Mouse (Mus musculus) liver, embryonic 16.5 days (tissue): Measurements from ENCODE around the gene Bcl7c. TPM values are rescaled to one million over a fixed set of nuclear protein-coding genes. Genes with fewer than 3 reads are reported as not detected.

Experiments
- ATAC-seq: fragments of 200-750 bp; cut with Nextera tagmentation; 2 replicates; pipeline ENCODE4 v1.8.0; 2017; ENCODE audit warnings: low read depth, mild to moderate bottlenecking, moderate number of reproducible peaks, moderate library complexity
- H3K27ac ChIP-seq: fragments of 300-500 bp; sonication (generic); 2 replicates; pipeline ENCODE4 v1.5.1; 2014; ENCODE audit warnings: mild to moderate bottlenecking, low read length
- H3K27me3 ChIP-seq: fragments of 300-500 bp; sonication (generic); 2 replicates; pipeline ENCODE4 v1.6.1; 2014; ENCODE audit warnings: low read depth, low read length, mixed read lengths; ENCODE audit not compliant: control insufficient read depth, insufficient read depth
- H3K36me3 ChIP-seq: fragments of 300-500 bp; sonication (generic); 2 replicates; pipeline ENCODE4 v1.6.1; 2014; ENCODE audit warnings: mild to moderate bottlenecking; ENCODE audit not compliant: control insufficient read depth, insufficient read depth
- H3K4me1 ChIP-seq: fragments of 300-500 bp; sonication (generic); 2 replicates; pipeline ENCODE4 v1.6.1; 2014; ENCODE audit warnings: low read depth, low read length, mixed read lengths; ENCODE audit not compliant: control insufficient read depth
- H3K4me2 ChIP-seq: fragments of 300-500 bp; sonication (generic); 2 replicates; pipeline ENCODE4 v1.6.1; 2014; ENCODE audit warnings: low read depth, low read length, mixed read lengths
- H3K4me3 ChIP-seq: fragments of 300-500 bp; sonication (generic); 2 replicates; pipeline ENCODE4 v1.5.1; 2014; ENCODE audit warnings: low read depth, mild to moderate bottlenecking, low read length
- H3K9ac ChIP-seq: fragments of 300-500 bp; sonication (generic); 2 replicates; pipeline ENCODE4 v1.6.1; 2014; ENCODE audit warnings: low read depth, low read length
- H3K9me3 ChIP-seq: fragments of 300-500 bp; sonication (generic); replicated peaks from 2 replicates; pipeline ENCODE4 v1.6.1; 2016; ENCODE audit warnings: low read length; ENCODE audit not compliant: control insufficient read depth
- WGBS: fragments of 180-500 bp; shearing (Covaris S2); extraction: QIAGEN DNeasy Blood & Tissue Kit; methylation state at CpG from one replicate; pipeline ENCODE4 v1.1.7; 2014; ENCODE audit not compliant: insufficient replicate concordance; 5-methylcytosine and 5-hydroxymethylcytosine counted together
- polyA plus RNA-seq: library from polyadenylated mRNA; unstranded; fragments of >200 nt; fragmentation: Nextera tagmentation; extraction: Ambion mirVana; gene quantifications from 2 replicates; pipeline ENCODE4 v1.2.1, GENCODE M21; 2015

Bcl7c gene
- polyA plus RNA-seq, 1 experiment from 2014 or later = 16.8 TPM

DNA sequence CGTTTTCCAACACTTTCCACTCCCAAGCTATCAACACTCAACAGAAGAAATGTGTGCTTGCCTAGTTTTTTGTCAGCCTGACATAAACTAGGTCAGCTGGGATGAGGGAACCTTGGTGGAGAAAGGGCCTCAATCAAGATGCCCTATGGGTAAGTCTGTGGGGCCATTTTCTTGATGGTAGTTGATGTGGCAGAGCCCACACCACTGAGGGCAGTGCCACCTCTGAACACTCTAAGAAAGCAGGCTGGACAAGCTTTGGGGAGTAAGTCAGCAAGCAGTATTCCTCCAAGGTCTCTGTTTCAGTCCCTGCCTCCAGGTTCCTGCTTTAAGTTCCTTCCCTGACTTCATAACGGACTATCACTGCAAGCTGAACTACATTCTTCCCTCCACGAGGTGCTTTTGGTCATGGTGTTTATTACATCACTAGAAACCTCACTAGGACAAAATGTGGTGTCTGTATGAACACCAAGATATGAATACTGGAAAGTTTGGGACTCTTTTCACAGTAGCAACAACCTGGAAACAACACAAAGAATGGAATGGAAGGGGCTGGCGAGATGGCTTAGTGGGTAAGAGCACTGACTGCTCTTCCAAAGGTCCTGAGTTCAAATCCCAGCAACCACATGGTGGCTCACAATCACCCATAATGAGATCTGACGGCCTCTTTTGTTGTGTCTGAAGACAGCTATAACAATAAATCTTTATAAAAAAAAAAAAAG is 687 bp upstream of the Bcl7c start:
- Histone ChIP-seq H3K27me3 (no peaks in the 10 kb centered on the region), H3K4me2 (peak overlapping the region; percentile 93), H3K4me1 (peaks cover 39% of the 10 kb centered on the region), H3K36me3 (no peaks in the 10 kb centered on the region), H3K27ac (peak overlapping the region; percentile 87), H3K9me3 (no peaks in the 10 kb centered on the region), H3K4me3 (peak overlapping the region; percentile 76), H3K9ac (peak overlapping the region; percentile 76)
- WGBS = 57% methylated on average over 5 of the region's 5 CpGs
- no peak for ATAC-seq

DNA sequence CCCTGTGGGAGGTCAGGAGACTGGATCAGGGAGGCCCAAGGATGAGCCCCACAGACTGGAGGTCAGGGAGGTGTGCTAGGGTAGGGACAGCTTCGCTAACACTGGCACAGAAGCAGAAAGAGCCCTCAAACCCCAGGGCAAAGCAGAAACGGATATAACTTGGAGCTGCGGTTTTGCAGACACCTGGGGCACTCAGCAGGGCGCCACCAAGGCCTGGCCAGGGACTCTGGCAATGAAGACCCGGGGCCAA is 851 bp downstream of the Bcl7c start:
- H3K36me3 ChIP-seq = no peaks in the 10 kb centered on the region
- H3K9me3 ChIP-seq = no peaks in the 10 kb centered on the region
- H3K4me2 ChIP-seq = peak overlapping the region; percentile 93
- peaks cover 33% of the 10 kb centered on the region for H3K4me1 ChIP-seq
- ATAC-seq = no peak
- WGBS = 1% methylated on average over 5 of the region's 5 CpGs
- H3K27ac ChIP-seq = peak overlapping the region; percentile 87
- H3K27me3 ChIP-seq = no peaks in the 10 kb centered on the region
- peak overlapping the region; percentile 76 for H3K4me3 ChIP-seq
- peak overlapping the region; percentile 76 for H3K9ac ChIP-seq

DNA sequence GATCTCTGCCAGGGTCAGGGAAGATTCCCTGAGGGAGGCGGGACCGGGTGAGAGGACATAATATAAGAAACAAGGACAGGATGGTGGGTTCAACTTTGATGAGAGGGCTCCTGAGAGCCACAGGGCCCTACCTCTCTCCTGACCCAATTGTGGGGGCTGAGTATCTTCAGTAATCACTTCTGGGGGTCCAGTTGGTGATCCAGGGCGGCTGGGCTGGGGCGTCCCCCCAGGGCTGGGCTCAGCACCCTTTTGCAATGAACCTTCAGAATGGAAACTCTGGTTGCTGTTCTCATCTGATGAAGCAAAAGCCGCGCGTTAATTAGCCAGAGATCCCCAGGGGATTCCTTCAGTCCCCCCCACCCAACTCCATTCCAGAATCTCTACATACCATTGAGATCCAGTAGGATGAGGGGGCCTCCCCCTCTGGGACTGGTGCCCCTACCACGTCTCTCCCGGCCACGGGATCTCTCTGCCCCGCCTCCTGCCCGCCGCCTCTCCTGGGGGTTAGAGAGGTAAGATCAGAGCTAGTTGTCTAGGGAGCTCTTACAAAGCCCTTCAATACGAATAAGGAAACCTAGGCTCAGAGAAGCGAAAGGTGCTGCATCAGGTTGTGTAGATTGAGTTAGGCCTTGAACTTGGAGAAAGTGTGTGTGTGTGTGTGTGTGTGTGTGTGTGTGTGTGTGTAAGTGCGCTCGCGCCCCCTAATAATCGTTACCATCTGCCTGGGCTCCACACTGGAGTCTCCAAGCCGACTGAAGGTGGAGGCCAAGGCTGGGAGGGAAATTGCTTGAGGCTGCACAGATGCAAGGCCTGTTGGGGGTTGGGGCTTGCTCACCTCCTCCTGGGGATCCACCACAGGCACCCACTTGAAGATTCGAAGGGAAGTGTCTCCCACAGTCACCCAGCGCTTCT is 1.4 kb downstream of the Bcl7c start:
- peak overlapping the region; percentile 76 for H3K4me3 ChIP-seq
- peak overlapping the region; percentile 93 for H3K4me2 ChIP-seq

DNA sequence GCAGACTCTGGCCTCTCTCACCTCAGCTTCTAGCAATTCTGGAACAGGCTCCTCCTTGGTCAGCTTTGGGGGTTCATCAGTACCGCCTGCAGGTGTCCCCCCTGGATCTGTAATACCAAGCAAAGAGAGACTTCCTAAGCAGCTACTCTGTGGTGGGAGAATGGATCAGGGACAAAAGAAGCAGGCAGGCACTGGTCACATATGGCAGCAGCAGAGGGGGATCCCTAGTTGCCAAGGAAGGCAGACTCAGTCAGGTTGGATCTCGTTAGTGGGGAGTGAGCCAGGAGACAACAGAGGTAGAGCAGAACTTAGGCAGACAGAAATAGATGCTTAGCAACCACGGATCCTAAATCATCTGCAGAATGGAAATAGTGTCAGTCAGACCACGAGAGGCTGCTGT is 3.0 kb downstream of the Bcl7c start:
- WGBS = 62% methylated on average over 4 of the region's 4 CpGs
- H3K36me3 ChIP-seq = no peaks in the 10 kb centered on the region
- no peaks in the 10 kb centered on the region for H3K9me3 ChIP-seq
- H3K4me1 ChIP-seq = peaks cover 17% of the 10 kb centered on the region
- no peaks in the 10 kb centered on the region for H3K27me3 ChIP-seq
- no peak overlapping the region for H3K4me3 ChIP-seq
- H3K4me2 ChIP-seq = no peak overlapping the region
- no peak for ATAC-seq
- no peak overlapping the region for H3K27ac ChIP-seq
- H3K9ac ChIP-seq = no peak overlapping the region

More for the DNA sequence above, 1.4 kb downstream of the Bcl7c start:
- peaks cover 28% of the 10 kb centered on the region for H3K4me1 ChIP-seq
- no peak for ATAC-seq
- H3K27ac ChIP-seq = peak overlapping the region; percentile 87
- WGBS = 27% methylated on average over 22 of the region's 22 CpGs
- H3K36me3 ChIP-seq = no peaks in the 10 kb centered on the region
- H3K9ac ChIP-seq = peak overlapping the region; percentile 76
- H3K27me3 ChIP-seq = no peaks in the 10 kb centered on the region
- no peaks in the 10 kb centered on the region for H3K9me3 ChIP-seq

DNA sequence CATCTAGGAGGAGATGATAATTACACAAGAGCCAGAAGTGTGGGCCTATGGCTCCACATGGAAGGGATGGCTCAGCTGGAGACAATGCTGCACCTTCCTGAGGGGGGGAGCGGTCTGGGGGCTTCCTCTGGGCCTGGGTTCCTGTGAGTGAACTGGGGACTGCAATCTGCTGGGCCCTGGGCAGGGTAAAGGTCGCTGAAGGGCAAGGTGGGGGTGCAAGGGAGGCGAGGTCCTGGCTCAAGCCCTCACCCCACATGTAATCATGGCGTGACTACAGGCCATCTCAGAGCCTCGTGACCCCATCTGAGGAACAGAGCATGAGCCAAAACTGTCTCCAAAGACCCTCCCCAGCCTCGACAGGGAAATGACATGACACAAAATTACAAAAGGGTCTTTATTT is 4.1 kb downstream of the Bcl7c start:
- ATAC-seq = no peak
- no peak overlapping the region for H3K27ac ChIP-seq
- H3K9me3 ChIP-seq = no peaks in the 10 kb centered on the region
- no peak overlapping the region for H3K9ac ChIP-seq
- no peak overlapping the region for H3K4me2 ChIP-seq
- no peaks in the 10 kb centered on the region for H3K36me3 ChIP-seq
- 64% methylated on average over 6 of the region's 6 CpGs for WGBS
- no peak overlapping the region for H3K4me3 ChIP-seq
- H3K4me1 ChIP-seq = peaks cover 17% of the 10 kb centered on the region
- no peaks in the 10 kb centered on the region for H3K27me3 ChIP-seq

DNA sequence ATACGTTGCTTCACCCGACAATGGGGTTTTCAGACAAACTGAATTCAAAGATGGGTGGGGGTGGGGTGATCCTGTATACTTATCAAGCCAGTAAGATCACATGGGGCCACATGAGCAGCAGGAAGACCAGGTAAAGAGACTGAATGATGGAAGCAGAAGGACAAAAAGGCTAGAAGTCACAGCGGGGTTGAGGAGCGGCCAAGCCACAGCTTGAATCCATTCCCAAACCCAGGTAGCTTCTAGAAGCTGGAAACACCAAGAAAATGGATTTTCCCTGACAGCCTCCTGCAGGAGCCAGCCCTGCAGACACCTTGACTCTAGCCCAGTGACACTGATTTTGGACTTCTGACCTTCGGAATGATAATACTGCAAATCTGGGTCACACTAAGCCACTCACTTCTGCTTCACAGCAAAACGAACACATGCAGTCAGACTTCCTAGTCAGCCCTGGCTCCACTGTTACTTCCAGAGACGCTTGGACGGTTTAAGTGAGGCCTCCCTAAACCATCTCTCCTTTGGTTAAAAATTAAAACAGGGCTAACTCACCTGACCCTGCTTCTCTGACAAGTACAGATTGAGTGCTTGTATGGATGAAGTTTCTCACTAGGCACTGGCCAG is 5.1 kb downstream of the Bcl7c start:
- Histone ChIP-seq H3K9me3 (no peaks in the 10 kb centered on the region), H3K27ac (no peak overlapping the region), H3K36me3 (no peaks in the 10 kb centered on the region), H3K9ac (no peak overlapping the region), H3K4me2 (no peak overlapping the region), H3K4me1 (peaks cover 9% of the 10 kb centered on the region), H3K27me3 (no peaks in the 10 kb centered on the region), H3K4me3 (no peak overlapping the region)
- no peak for ATAC-seq
- WGBS = 72% methylated on average over 8 of the region's 8 CpGs

DNA sequence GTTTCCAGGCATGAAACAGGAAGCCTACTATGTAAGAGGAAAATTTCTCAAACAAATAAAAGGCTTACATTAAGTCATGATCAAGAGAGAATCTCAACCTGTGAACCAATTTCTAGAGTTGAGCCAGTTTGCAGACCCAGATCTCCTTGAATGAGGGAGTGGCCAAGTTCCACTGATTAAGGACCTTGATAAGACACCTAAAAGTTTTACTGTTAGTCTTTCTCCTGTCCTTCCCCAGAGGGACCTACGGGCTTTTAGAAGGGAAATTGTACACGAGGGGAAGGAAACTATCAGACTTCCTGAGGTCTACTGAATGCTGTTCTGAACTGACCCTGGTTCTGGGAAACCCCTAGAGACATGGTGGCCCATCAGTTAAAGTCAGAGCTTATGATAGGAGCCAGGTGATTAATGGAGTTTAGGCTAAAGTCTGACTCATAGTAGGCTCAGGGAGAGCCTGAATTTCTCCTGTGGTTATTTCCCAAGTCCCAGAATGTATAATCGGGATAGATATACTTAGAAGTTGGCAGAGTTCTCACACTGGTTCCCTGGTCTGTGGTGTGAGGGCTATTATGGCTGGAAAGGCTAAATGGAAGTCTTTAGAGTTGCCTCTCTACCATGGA is 7.9 kb downstream of the Bcl7c start:
- Histone ChIP-seq H3K4me1 (no peaks in the 10 kb centered on the region; the same call in 1 of the 2 replicates), H3K27ac (no peak overlapping the region), H3K27me3 (no peaks in the 10 kb centered on the region), H3K36me3 (no peaks in the 10 kb centered on the region), H3K9me3 (no peaks in the 10 kb centered on the region), H3K9ac (no peak overlapping the region), H3K4me3 (no peak overlapping the region), H3K4me2 (no peak overlapping the region)
- no peak for ATAC-seq
- WGBS = 34% methylated on average over 3 of the region's 3 CpGs

DNA sequence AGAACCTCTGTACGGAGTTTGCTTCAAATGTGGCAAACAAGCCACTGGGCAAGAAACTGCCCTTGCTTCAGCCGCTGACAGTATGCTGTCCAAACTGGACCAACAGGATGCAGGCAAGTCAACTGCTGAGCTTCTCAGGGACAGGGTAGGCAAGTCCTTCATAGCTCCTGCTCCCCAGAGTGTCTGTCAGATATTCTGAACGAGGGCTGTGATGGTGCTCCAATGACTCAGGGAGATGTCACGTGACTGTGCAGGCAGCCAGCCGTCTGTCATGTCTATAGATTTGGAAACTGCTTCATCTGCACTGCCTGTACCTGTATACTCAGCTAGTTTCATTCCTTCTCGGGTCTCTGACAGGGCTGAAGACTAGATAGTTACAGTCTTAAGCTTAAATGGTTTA is 9.7 kb downstream of the Bcl7c start:
- Histone ChIP-seq H3K27ac (no peak overlapping the region), H3K4me3 (no peak overlapping the region), H3K9me3 (no peaks in the 10 kb centered on the region), H3K9ac (no peak overlapping the region), H3K36me3 (no peaks in the 10 kb centered on the region), H3K27me3 (no peaks in the 10 kb centered on the region), H3K4me1 (no peaks in the 10 kb centered on the region; the same call in 1 of the 2 replicates), H3K4me2 (no peak overlapping the region)
- WGBS = 63% methylated on average over 6 of the region's 6 CpGs
- ATAC-seq = no peak
